Mouse (Mus musculus): Measurements from ENCODE around the gene Cpt1a. TPM values are rescaled to one million over a fixed set of nuclear protein-coding genes. Genes with fewer than 3 reads are reported as not detected.

Gene Cpt1a
- polyA plus RNA-seq (2017; shearing (Covaris generic)): 24.6 TPM

DNA sequence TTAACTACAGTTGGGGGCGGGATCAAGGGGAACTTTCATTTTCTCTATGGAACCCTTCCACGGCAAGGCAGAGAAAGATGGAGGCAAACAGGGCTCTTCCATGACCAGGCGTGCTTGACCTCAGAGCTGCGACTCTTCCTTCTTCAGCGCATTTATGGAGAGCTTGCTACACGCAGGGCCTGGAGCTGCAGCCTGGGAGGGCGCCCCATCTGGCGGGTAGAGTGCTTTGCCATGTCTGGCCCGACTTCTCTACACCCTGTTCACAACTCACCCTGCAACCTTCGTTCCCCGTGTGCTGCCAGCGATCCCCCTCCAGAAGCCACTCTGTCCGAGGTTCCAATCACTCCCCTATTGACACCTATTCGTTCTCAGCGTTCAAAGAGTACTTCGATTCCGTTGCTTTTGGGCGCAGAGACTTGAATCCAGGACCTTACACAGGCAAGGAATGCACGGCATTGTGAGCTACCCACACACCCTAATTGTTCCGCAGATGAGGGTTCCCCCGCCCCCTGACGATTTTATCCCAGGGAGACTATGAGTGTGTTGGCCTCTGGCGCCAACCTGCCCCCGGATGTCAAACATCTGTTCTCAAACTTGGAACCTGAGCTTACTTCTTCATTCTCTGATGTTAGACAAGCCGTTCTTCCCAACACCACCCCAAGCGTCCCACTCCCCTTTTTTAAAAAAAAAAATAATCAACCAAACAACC is at the start of gene Cpt1a:
Cpt1a (plus strand) TSS at position 74 of the 709 bp plus-strand sequence.

DNA sequence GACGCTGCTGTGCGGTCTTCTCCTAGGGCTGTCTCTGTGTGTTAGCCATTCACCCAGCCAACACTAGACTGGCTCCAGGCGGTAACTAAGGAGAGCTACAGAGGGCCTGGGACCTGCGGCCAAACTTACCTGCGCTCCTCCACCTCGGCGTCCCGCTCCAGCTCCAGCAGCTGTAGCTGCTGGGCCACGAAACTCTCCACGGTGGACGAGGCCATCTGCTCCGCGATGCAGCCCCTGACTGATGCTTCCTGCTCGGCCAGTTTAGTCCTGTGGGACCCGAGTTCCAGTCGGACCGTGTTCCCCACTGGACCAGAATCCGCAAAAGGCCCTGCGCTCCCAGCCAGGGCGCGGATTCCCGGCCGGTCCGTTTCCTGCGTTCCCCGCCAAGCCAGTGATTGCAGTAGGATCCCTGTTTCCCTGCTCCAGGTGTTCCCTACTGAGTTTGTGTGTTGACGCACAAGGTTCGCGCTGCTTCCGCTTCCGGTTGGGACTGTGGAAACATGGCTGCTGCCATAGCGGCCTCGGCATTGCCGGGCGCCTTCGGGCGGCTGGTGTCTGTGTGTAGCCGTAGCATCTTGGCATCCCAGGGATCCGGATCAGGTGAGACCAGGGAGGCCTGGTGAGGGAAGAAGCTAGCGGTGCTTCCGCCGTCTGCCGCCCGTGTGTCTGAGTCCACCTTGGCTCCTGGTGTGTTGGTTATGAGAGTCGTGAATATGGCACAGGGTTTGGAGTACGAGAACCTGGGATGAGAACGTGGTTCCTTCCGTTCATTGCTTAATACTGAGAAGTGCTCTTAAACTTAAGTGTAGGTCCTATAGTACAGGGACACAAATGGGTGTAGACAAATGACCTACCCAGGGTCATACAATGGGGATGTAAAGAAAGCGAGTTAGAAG is 39.3 kb upstream of the Cpt1a start, which contains the start of the genes Mrpl21 and Ighmbp2:
Mrpl21 (plus strand) TSS at position 330 of the 896 bp plus-strand sequence.
Ighmbp2 (minus strand) TSS at position 446 of the 896 bp plus-strand sequence.

DNA sequence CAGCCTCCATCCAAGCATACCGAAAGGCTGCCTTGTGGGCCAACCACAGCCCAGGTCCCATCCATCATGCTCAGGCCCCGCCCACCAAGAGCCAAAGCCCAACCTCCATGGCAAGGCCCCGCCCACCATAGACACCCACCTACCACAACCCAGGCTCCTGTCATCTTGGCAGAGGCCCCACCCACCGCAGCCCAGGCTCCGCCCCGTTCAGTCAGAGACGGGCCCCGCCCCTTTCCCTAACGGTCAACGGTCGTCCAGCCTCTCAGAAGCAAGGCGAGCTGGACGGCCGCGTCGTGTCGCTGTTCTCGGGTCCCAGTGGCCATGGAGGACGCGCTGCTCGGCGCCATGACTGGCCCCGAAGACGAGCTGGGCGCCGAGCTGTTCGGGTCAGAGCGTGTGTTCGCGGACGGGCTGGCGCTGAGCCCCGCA is 66.5 kb downstream of the Cpt1a start, which contains the start of gene Tesmin:
Tesmin (plus strand) TSS at position 229 of the 429 bp plus-strand sequence.

DNA sequence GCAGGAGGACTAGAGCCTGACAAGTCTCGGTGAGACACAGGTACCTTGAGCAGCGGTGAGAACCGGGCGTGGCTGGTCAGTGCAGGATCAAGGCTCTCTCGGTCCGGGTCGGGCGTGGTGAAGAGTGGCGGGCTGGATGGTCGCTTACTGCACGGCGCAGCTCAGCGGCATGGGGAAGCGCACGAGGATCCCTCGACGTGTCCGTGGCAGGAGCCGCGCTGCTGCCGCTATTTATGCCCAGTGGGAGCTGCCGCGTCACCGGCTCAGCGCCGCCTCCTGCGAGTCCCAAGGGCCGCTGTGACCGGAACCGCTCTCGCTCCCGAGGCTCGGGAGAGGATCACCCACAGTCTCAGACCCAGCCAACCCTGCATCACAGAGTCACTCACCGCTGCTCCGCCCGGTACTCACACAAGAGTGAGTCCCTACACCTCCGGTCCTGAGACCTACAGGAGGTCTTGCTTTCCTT is 92.2 kb downstream of the Cpt1a start, which contains the start of gene Gal:
Gal (minus strand) TSS at position 277 of the 466 bp plus-strand sequence.

Other genes starting within 250 kb of the Cpt1a start
- 93.1 TPM for gene Mrpl21, start 39.4 kb upstream of the Cpt1a start, polyA plus RNA-seq (2017; shearing (Covaris generic))
- 15.0 TPM for gene Ighmbp2, start 39.3 kb upstream of the Cpt1a start, polyA plus RNA-seq (2017; shearing (Covaris generic))
- gene Tesmin, start 66.5 kb downstream of the Cpt1a start, polyA plus RNA-seq (2017; shearing (Covaris generic)): not detected
- not detected for gene Gal, start 92.2 kb downstream of the Cpt1a start, polyA plus RNA-seq (2017; shearing (Covaris generic))

Measured in naive thymus-derived CD4-positive, alpha-beta T cell, adult 5 months (primary cell).